Mouse (Mus musculus) lung, adult 2 months (tissue): ENCODE measurements around the gene Atf6. TPM values are rescaled to one million over a fixed set of nuclear protein-coding genes. Genes with fewer than 3 reads are reported as not detected.

Source experiments
- DNase-seq: peaks from one replicate; pipeline ENCODE4 v3.0.0; 2022
- H3K4me1 ChIP-seq: fragments of 200-500 bp; 2 replicates; pipeline ENCODE4 v1.6.1; 2011; ENCODE audit warnings: low read length; ENCODE audit not compliant: control insufficient read depth, insufficient read depth
- H3K4me3 ChIP-seq: fragments of 200-500 bp; replicated peaks from 2 replicates; pipeline ENCODE3; 2011; ENCODE audit warnings: low read depth, mild to moderate bottlenecking, control low read depth, low read length; ENCODE audit errors: extremely low read depth
- CTCF ChIP-seq: fragments of 200-500 bp; IDR thresholded peaks from 2 replicates; pipeline ENCODE4 v1.5.1; 2011; ENCODE audit warnings: mild to moderate bottlenecking, low read length, control low read depth; ENCODE audit not compliant: insufficient read depth
- POLR2A ChIP-seq: fragments of 200-500 bp; IDR thresholded peaks from 2 replicates; pipeline ENCODE4 v1.6.1; 2011; ENCODE audit warnings: low read depth, mild to moderate bottlenecking, control low read depth, low read length, borderline replicate concordance; ENCODE audit errors: extremely low read depth
- WGBS: fragments of 180-500 bp; shearing (Covaris S2); methylation state at CpG from one replicate; pipeline ENCODE4 v1.1.7; 2018; 5-methylcytosine and 5-hydroxymethylcytosine counted together
- polyA plus RNA-seq: library from polyadenylated mRNA; depleted of rRNA; stranded (reverse); fragments of >200 nt; gene quantifications from 2 replicates; pipeline ENCODE4 v1.2.3, GENCODE M21; 2012

Gene Atf6
- polyA plus RNA-seq, 1 experiment, result 18.8 TPM

GRCm38 (mm10) chr1:170855056-170855760, 12.4 kb downstream of the Atf6 start:
- no peak for DNase-seq
- H3K4me1 ChIP-seq, result no peaks in the 10 kb centered on the region
- TF ChIP-seq POLR2A, result no peak
- no peak for TF ChIP-seq CTCF
- WGBS, result 79% methylated on average over 13 of the region's 13 CpGs
- no peak overlapping the region for H3K4me3 ChIP-seq

DNA sequence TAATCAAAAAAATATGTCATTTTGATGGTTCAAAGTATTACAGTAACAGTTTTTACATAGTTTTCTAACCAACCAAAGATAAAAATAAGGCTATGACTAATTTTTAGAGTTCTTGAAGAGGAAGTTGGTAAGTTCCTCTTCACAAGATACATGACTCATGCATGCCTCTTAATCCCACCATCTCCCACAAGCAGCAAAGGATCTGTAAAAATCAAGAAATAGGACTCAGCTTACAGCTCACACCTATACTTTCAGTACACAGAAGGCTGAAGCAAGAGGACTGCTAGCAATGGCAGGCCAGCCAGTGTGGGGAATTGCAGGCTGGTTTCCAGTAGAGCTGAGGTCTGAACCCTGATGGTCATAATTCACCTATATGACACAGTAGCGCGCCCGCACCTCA, 14.0 kb downstream of the Atf6 start:
- no peak for TF ChIP-seq POLR2A
- TF ChIP-seq CTCF, result no peak
- no peak overlapping the region for H3K4me3 ChIP-seq
- H3K4me1 ChIP-seq, result no peaks in the 10 kb centered on the region
- DNase-seq, result no peak
- 77% methylated on average over 3 of the region's 3 CpGs for WGBS

- no peak overlapping the region for H3K4me3 ChIP-seq
- 80% methylated on average over 23 of the region's 23 CpGs for WGBS
- no peak for DNase-seq
- no peaks in the 10 kb centered on the region for H3K4me1 ChIP-seq
- no peak for TF ChIP-seq CTCF
- no peak for TF ChIP-seq POLR2A
These were observed 16.6 kb downstream of the Atf6 start for GRCm38 (mm10) chr1:170850637-170851624.

- TF ChIP-seq CTCF, result no peak
- TF ChIP-seq POLR2A, result no peak
- 82% methylated on average over 2 of the region's 2 CpGs for WGBS
These were observed 17.6 kb downstream of the Atf6 start for GRCm38 (mm10) chr1:170850007-170850406.

DNA sequence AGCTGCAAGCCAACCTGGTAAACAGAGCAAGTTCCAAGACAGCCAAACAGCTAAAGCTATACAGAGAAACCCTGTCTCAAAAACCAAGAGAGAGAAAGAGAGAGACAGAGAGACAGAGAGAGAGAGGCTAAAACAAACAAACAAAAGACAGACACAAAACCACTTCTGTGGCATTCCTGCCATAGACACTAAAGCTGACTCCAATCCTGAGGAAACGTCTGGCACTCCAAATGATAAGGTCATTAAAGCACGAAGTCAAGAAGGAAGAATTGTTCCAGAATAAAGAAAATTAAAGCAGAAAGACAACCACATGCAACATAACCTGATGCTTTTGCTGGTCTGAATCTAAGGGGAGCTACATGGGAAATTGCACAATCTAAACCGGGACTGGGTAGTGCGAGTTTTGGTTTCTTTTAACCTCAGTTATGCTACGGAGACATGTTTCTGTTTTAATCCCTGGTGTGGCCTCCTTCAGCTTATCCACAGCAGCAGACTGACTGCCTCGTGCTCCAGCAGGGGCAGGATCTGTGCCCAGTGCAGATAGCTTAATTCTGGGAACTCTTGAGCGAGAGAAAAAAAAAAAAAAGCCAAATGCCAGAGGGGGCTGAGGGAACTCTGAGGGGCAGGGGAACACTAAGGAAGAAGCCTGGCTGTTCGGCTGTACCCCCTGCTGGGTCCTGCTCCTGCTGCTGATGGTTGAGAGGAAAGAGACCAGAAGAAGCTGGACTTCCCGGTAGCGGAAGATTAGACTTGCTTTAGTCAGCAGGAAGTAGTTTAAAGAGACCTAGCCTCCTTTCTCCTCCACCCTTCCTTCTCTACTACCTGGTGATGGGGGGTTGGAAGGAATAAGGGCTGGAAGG, 21.9 kb downstream of the Atf6 start:
- DNase-seq, result no peak
- 44% methylated on average over 10 of the region's 10 CpGs for WGBS
- no peaks in the 10 kb centered on the region for H3K4me1 ChIP-seq

More at GRCm38 (mm10) chr1:170850007-170850406, 17.6 kb downstream of the Atf6 start:
- no peak for DNase-seq
- Histone ChIP-seq H3K4me3 (no peak overlapping the region), H3K4me1 (no peaks in the 10 kb centered on the region)

GRCm38 (mm10) chr1:170844380-170844779, 23.2 kb downstream of the Atf6 start:
- DNase-seq, result no peak
- Histone ChIP-seq H3K4me1 (no peaks in the 10 kb centered on the region), H3K4me3 (no peak overlapping the region)
- TF ChIP-seq CTCF (peak; percentile 13; the same call in 1 of the 2 replicates), POLR2A (no peak)
- 58% methylated on average over 8 of the region's 8 CpGs for WGBS

More for the DNA sequence above, 21.9 kb downstream of the Atf6 start:
- no peak overlapping the region for H3K4me3 ChIP-seq
- TF ChIP-seq POLR2A (no peak), CTCF (no peak)

GRCm38 (mm10) chr1:170839685-170840084, 27.9 kb downstream of the Atf6 start:
- H3K4me1 ChIP-seq, result no peaks in the 10 kb centered on the region
- no peak for DNase-seq
- TF ChIP-seq CTCF (peak; percentile 36; the same call in 1 of the 2 replicates), POLR2A (no peak)
- H3K4me3 ChIP-seq, result no peak overlapping the region

DNA sequence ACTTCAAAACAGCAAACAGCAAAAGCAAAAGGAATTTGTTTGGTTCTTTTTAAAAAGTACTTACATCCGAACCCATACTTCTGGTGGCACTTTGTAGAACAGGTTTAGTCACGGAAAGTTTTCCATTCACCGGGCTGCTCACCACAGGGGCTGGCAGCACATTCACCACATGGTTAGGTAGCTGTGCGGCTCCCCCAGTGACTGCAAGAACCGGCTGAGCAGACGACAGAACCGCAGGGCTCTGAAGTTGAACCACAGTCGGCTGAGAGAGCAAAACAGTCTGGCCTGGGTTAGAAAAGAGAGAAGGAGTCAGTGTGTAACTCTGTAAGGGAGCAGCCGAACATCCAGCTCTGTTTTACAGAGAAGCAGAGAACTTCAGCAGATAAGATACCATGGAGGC, 32.8 kb downstream of the Atf6 start:
- Histone ChIP-seq H3K4me1 (no peaks in the 10 kb centered on the region), H3K4me3 (no peak overlapping the region)
- 74% methylated on average over 9 of the region's 9 CpGs for WGBS
- TF ChIP-seq POLR2A (no peak), CTCF (no peak)
- DNase-seq, result no peak

- no peak for TF ChIP-seq CTCF
- WGBS, result 97% methylated on average over 1 of the region's 1 CpGs
- no peak overlapping the region for H3K4me3 ChIP-seq
- H3K4me1 ChIP-seq, result no peaks in the 10 kb centered on the region
- DNase-seq, result no peak
These were observed 37.8 kb downstream of the Atf6 start for GRCm38 (mm10) chr1:170829781-170830180.

DNA sequence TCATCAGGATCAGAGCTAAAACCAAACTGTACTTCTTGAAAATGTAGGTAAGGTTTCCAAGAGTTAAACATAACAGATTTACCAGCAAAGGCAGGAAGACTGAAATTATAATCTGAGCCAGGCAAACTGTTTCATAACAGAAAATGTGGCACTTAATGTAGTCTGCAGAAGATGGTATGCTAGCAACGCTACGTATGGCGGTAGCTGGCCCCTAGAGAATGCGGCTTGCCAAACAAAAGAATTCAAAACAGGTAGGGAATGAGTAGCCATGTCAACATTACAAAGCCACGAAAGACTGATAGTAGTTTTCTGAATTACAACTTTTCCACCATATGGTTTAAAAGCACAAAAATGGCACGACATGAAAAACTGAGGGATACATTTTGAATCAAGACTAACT, 38.2 kb downstream of the Atf6 start:
- no peak overlapping the region for H3K4me3 ChIP-seq
- no peak for TF ChIP-seq POLR2A
- no peak for TF ChIP-seq CTCF
- no peaks in the 10 kb centered on the region for H3K4me1 ChIP-seq
- DNase-seq, result no peak
- WGBS, result 74% methylated on average over 6 of the region's 6 CpGs
